Mouse (Mus musculus) thymus, adult 2 months (tissue): Measurements from ENCODE around the gene Krt10.

Experiments
- CTCF ChIP-seq: fragments of 200-500 bp; IDR thresholded peaks from 2 replicates; pipeline ENCODE4 v1.5.1; 2012; ENCODE audit warnings: mild to moderate bottlenecking, control low read depth, low read length, moderate library complexity, borderline replicate concordance; ENCODE audit not compliant: control insufficient read depth, poor library complexity, insufficient read depth; ENCODE audit errors: extremely low read depth
- POLR2A ChIP-seq: fragments of 200-500 bp; IDR thresholded peaks from 2 replicates; pipeline ENCODE4 v1.6.1; 2012; ENCODE audit warnings: mild to moderate bottlenecking, low read length, control low read depth, moderate library complexity; ENCODE audit not compliant: control insufficient read depth, poor library complexity, insufficient read depth; ENCODE audit errors: extremely low read depth

DNA sequence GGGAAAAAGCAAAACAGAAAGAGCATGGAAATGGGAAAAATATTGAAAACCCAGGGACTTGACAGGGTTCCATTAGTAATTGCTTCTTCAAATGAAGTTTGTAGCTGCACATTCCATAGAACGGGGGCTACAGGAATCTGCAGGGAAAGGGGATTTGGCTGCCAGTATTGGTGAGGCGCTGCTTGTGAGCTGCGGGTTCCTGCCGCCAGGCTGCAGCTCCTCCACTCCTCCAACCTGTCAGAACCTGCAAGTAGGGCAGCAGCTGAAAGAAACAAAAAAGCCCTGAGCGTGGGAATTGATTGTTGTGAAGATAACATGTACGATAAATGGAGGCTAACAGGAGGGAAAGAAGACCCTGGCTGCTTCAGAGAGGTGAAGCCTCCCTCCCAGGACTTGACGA, 1.7 kb upstream of the Krt10 start:
- TF ChIP-seq CTCF (no peak), POLR2A (no peak)
